Mouse (Mus musculus) v-Abl transformed pro-B cells (cell line): ENCODE results near the gene Tnnc2.

Experiments
- in situ Hi-C, 2 experiments: fragments of 400-800 bp; cut with MboI; formaldehyde crosslinking; loops; one replicate each; pipeline ENCODE4 v1.15.1; 2025; ENCODE audit not compliant: unreplicated experiment in 2 of 2

Tnnc2 gene

GRCm38 (mm10) chr2:164777246-164778014, 2.3 kb downstream of the Tnnc2 start:
- in situ Hi-C loops = loop anchor here in 1 of 2 experiments (25.0 kb wide), 1 partner anchor 510 kb away; the partner anchor contains the start of gene Slc35c2

- in situ Hi-C loops = loop anchor here in 1 of 2 experiments (25.0 kb wide), 1 partner anchor 510 kb away; the partner anchor contains the start of gene Slc35c2
Measured at GRCm38 (mm10) chr2:164776801-164777200, 3.0 kb downstream of the Tnnc2 start.

- in situ Hi-C loops = loop anchor here in 1 of 2 experiments (25.0 kb wide), 1 partner anchor 511 kb away; the partner anchor contains the start of gene Slc35c2
Measured at GRCm38 (mm10) chr2:164776130-164776529, 3.6 kb downstream of the Tnnc2 start.

- in situ Hi-C loops = no loop called here
Measured at GRCm38 (mm10) chr2:164773989-164774364, 5.8 kb downstream of the Tnnc2 start.

- in situ Hi-C loops = no loop called here
Measured at GRCm38 (mm10) chr2:164773229-164773988, 6.4 kb downstream of the Tnnc2 start.

- in situ Hi-C loops = no loop called here
Measured at GRCm38 (mm10) chr2:164771123-164771522, 8.6 kb downstream of the Tnnc2 start.

GRCm38 (mm10) chr2:164770279-164770678, 9.5 kb downstream of the Tnnc2 start:
- in situ Hi-C loops = no loop called here

- in situ Hi-C loops = no loop called here
Measured at GRCm38 (mm10) chr2:164769258-164770037, 10.3 kb downstream of the Tnnc2 start, which contains the start of gene Ube2c. Gene Ube2c, plus strand, starts transcription at chr2:164769898.

- in situ Hi-C loops = no loop called here
Measured at GRCm38 (mm10) chr2:164767812-164768540, 11.8 kb downstream of the Tnnc2 start.

GRCm38 (mm10) chr2:164765841-164766240, 13.9 kb downstream of the Tnnc2 start:
- in situ Hi-C loops = no loop called here

GRCm38 (mm10) chr2:164762593-164762992, 17.2 kb downstream of the Tnnc2 start:
- in situ Hi-C loops = no loop called here

GRCm38 (mm10) chr2:164761971-164762370, 17.8 kb downstream of the Tnnc2 start:
- in situ Hi-C loops = no loop called here

GRCm38 (mm10) chr2:164761502-164761901, 18.3 kb downstream of the Tnnc2 start:
- in situ Hi-C loops = no loop called here

- in situ Hi-C loops = no loop called here
Measured at GRCm38 (mm10) chr2:164760059-164760833, 19.5 kb downstream of the Tnnc2 start.

- in situ Hi-C loops = no loop called here
Measured at GRCm38 (mm10) chr2:164758692-164759091, 21.1 kb downstream of the Tnnc2 start.

GRCm38 (mm10) chr2:164757841-164758240, 21.9 kb downstream of the Tnnc2 start:
- in situ Hi-C loops = no loop called here

- in situ Hi-C loops = no loop called here
Measured at GRCm38 (mm10) chr2:164754800-164755199, 25.0 kb downstream of the Tnnc2 start.

GRCm38 (mm10) chr2:164754105-164754504, 25.7 kb downstream of the Tnnc2 start:
- in situ Hi-C loops = no loop called here

- in situ Hi-C loops = no loop called here
Measured at GRCm38 (mm10) chr2:164752454-164752853, 27.3 kb downstream of the Tnnc2 start.
